Mouse (Mus musculus) gastrocnemius, adult 18-20 months (tissue): ENCODE data around the gene Mrpl23. TPM values are rescaled to one million over a fixed set of nuclear protein-coding genes. Genes with fewer than 3 reads are reported as not detected.
A peak's percentile ranks its signal among the peaks of the same experiment; 100 is the strongest.

Experiments
- DNase-seq: peaks from one replicate; pipeline ENCODE4 v3.0.0; 2021; ENCODE audit warnings: low spot score
- total RNA-seq, 2 experiments: library from RNA; stranded (reverse); gene quantifications; 2 replicates each; pipeline ENCODE4 v1.2.3; 2021

Mrpl23 gene
- total RNA-seq, 2 experiments from 2014 or later, result 1.7 to 1.9 TPM

DNA sequence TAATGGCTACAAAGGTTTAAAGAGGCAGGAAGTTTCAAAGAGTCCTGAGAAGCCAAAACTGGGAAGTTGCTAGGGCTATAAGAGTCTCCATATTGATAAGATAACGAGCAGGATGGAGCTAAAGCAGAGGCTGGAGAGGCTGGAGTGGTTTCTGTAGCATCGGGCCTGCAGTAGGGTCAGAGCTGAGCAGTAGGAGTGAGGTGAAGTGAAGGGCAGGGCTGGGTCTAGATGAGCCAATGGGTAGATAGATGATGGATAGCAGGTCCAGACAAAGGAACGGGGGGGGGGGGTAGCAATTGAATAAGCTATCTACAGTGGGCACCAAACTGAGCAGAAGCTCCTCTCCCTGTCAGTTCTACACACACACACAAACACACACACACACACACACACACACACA lies 15.0 kb upstream of the Mrpl23 start:
- peak; percentile 48 for DNase-seq

- DNase-seq, result no peak
Measured at GRCm38 (mm10) chr7:142520331-142520730, 12.2 kb upstream of the Mrpl23 start.

DNA sequence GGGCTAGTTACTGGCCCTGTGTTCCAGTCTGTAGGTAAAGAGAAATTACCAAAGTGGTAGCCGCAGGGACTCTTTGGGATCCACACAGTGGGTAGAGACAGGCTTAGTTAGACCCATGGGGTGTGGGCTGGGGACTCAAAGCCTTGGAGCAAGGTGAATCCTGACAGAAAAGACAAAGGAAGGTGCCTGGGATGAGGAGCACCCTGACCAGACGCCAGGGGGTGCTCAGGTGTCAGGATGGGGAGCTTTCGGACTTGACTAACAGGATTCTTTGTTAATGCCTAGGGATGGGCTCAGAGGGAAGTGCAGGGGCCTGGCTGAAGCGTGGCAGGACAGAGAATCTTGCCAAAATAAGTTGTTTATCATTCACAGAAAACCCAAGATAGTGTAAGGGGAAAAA lies 10.1 kb upstream of the Mrpl23 start:
- no peak for DNase-seq

GRCm38 (mm10) chr7:142523200-142523990 lies 9.1 kb upstream of the Mrpl23 start:
- no peak for DNase-seq

DNA sequence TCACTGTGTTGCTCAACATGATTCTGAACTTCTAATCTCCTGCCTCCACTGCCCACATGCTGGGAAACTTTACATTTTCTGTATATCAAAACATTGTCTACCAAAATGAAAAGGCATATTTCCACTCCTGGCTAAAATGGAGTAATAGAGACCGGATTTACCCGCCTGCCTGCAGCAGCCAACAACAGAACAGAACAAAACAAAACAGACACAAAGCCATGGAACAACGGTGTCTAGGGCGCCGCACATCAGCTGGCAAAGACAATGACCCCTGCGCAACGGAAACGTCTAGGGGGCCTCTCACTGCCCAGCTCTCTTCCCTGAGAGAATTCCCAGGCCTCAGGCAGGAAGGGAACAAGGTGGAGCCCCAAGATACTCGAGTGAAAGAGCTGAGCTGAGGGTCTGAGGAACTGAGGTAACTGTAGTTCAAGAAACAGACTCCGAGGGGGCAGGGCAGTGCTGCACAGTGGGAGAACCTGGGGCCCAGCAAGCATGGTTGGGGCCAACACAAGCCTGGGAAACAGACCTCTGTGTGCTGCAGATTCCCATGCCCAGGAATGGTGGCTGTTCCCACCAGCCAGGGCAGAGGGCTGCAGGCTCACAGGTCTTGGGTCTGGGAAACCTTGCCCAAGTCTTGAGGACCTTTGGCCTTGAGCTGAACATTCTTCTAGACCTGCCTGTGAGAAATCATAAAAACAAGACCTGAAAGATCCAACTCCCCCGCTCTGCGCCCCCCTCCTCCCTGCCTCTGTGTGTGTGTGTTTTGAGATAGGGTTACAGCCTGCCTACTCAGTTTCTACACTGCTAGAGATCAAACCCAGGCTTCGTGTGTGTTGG lies 6.9 kb upstream of the Mrpl23 start:
- DNase-seq, result no peak

DNA sequence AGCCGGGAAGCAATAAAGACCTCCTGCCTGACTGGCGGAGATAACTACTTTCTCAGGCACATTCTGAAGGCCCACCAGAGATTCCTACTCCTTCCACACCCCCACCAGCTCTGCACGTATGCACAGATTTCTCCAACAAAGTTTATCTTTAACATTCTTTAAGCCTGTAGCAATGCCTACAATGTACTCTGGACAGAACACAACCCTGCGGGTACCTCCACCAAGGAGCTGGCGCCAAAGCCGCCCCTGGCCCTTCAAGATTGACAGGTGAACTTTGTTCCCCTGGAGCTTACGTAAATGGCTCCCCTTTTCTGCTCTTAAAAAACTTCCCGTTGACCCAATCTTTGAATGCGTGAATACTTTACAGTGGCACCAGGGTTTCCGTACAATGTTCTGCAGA lies 3.1 kb upstream of the Mrpl23 start:
- DNase-seq, result no peak

DNA sequence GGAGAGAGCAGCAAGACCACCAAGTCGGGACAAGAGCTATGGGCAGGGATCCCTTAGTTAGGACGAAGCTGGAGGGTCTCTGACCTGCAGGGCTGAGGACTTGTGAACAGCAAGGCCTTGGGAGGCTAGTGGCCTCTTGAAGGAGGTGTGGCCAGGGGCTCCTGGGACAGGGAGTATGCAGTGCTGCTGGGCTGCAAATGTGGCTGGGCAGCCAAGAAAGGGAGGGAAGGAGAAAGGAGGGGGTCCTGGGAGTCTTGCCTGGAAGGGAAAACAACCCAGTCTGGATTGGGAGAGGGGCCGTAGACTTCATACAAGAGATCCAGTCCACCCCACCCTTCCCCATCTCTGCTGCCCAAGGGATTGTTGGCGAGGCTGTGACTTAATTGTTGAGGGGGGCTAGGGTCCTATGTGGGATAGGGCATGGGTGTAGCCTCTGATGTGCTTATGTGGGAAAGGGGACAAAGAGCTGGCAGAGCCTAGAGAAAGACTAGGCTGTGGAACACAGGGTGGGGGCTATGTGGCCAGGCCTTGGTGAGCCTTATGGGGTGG lies 439 bp upstream of the Mrpl23 start:
- DNase-seq, result no peak

GRCm38 (mm10) chr7:142533059-142533855 lies 771 bp downstream of the Mrpl23 start:
- DNase-seq, result peak; percentile 85

- DNase-seq, result no peak
Measured at GRCm38 (mm10) chr7:142535116-142535515, 2.6 kb downstream of the Mrpl23 start.

- DNase-seq, result no peak
Measured at GRCm38 (mm10) chr7:142535832-142536231, 3.3 kb downstream of the Mrpl23 start.

GRCm38 (mm10) chr7:142537181-142537580 lies 4.7 kb downstream of the Mrpl23 start:
- no peak for DNase-seq

GRCm38 (mm10) chr7:142537879-142538278 lies 5.4 kb downstream of the Mrpl23 start:
- DNase-seq, result no peak

- no peak for DNase-seq
Measured at GRCm38 (mm10) chr7:142538291-142538690, 5.8 kb downstream of the Mrpl23 start.

DNA sequence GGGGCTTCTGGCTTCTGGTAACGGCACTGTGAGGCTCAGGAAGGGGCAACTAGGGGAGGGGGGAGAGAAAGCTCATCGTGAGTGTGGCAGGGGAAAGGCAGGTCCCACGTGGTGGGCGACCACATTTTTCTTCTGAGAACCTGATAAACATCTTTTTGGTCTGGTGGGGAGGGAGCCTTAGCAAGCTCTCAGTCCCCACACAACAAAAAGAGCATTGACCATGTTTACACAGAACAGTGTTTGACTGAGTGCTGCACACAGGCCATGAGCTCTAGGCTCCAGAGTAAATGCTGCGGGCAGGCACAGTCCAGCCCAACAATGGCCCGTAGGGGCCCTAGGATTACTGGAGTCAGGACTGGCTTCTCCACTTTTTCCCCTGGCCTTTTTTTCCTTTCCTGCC lies 6.3 kb downstream of the Mrpl23 start:
- no peak for DNase-seq

DNA sequence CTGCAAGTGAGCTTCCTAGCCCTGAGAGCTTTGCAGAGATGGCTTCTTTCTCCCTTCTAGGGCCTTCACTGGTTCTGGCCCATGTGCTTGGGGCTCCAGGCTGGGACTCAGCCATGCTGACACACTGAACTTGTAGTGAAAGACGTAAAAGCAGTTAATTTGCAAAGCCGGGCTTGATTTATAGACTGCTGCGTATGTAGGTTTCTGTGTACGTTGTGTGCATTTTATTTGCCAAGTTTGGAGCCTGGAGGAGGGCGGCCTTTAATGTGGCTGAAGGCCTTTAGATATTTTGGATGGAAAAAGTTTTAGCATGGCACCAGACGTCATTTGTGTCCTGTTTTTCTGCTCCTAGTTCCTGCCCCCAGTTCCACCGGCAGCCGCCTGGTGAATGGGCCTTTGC lies 7.3 kb downstream of the Mrpl23 start:
- no peak for DNase-seq

DNA sequence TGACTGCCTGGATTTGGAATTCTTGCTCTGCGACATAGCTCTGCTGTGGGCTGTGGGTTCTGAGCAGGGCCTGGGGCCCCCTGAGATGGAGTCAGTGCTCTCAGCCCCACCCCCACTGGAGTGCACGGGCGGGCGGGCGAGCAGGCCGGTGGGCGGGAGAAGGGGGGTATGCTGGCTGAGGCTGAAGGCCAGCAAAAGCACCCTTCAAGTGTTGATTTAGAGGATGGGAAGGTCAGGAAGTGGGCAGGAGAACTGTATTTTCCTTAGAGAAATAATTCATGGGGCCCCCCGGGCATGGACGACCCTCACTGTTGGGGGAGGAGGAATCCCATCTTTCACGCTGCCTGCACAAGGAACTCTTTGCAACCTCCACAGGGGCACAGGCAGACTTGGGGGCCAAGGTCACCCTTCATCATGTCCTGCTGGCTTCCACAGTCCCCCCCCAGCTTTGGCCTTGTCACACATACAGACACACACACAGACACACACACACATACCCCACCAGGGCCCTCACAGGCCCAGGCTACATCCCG lies 10.4 kb downstream of the Mrpl23 start:
- DNase-seq, result no peak

DNA sequence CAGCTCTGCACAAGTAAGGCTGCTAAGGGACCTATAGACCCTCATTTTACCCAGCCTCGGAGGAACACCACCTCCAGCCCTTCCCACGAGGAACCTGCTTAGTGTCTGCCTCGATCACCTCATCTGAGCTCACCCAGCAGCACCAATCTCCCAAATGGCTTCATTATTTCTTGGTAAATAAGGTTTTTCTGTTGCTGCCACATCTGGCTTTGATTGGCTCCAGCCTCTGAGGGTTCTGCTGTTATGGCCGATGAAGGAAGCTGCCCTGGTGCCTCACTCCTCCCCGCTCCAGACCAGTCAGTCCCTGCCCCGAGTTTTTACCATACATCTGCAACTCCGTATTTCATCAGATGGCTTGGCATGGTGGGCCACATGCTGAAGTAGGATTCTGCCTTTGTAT lies 13.5 kb downstream of the Mrpl23 start:
- no peak for DNase-seq

DNA sequence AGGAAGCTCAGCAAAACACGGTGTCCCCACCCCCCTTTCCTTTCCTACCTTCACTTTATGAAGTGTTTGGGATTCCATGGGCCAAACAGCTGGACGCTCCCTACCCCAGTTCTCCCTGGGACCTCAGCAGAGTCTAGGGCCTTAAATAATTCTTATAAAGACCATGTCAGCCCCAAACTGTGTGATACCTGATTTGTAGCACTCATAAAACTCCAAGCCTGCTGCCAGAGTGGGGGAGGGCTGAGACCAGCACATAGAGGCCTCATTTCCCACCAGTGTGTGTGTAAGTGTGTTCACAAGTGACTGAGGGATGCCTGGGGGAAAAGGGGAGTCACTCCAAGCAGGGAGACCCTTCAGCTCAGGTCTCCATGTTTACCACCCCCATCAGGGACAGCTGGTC lies 15.4 kb downstream of the Mrpl23 start:
- DNase-seq, result no peak

- peak; percentile 55 for DNase-seq
Measured at GRCm38 (mm10) chr7:142548706-142549105, 16.2 kb downstream of the Mrpl23 start.

- peak; percentile 88 for DNase-seq
Measured at GRCm38 (mm10) chr7:142549941-142550763, 17.7 kb downstream of the Mrpl23 start.
